Mouse (Mus musculus) midbrain, embryonic 16.5 days (tissue): ENCODE data around the gene Lrrc63. TPM values are rescaled to one million over a fixed set of nuclear protein-coding genes. Genes with fewer than 3 reads are reported as not detected.

Experiments
- ATAC-seq: fragments of 200-750 bp; cut with Nextera tagmentation; 2 replicates; pipeline ENCODE4 v1.8.0; 2017; ENCODE audit warnings: moderate TSS enrichment
- H3K27ac ChIP-seq: fragments of 300-500 bp; sonication (generic); 2 replicates; pipeline ENCODE4 v1.5.1; 2014; ENCODE audit warnings: mild to moderate bottlenecking, low read length, mixed read lengths
- H3K27me3 ChIP-seq: fragments of 300-500 bp; sonication (generic); 2 replicates; pipeline ENCODE4 v1.6.1; 2014; ENCODE audit warnings: low read depth, low read length, mixed read lengths; ENCODE audit not compliant: control insufficient read depth, insufficient read depth
- H3K36me3 ChIP-seq: fragments of 300-500 bp; sonication (generic); 2 replicates; pipeline ENCODE4 v1.6.1; 2014; ENCODE audit warnings: mild to moderate bottlenecking, low read length, moderate library complexity, mixed read lengths; ENCODE audit not compliant: control insufficient read depth, insufficient read depth
- H3K4me1 ChIP-seq: fragments of 300-500 bp; sonication (generic); 2 replicates; pipeline ENCODE4 v1.6.1; 2014; ENCODE audit warnings: mild to moderate bottlenecking, low read length, mixed read lengths; ENCODE audit not compliant: control insufficient read depth, insufficient read depth
- H3K4me2 ChIP-seq: fragments of 300-500 bp; sonication (generic); 2 replicates; pipeline ENCODE4 v1.6.1; 2014; ENCODE audit warnings: mild to moderate bottlenecking, low read length, mixed read lengths
- H3K4me3 ChIP-seq: fragments of 300-500 bp; sonication (generic); 2 replicates; pipeline ENCODE4 v1.5.1; 2014; ENCODE audit warnings: low read depth, mild to moderate bottlenecking, low read length, moderate library complexity, mixed read lengths
- H3K9ac ChIP-seq: fragments of 300-500 bp; sonication (generic); 2 replicates; pipeline ENCODE4 v1.6.1; 2014; ENCODE audit warnings: low read depth, low read length, mixed read lengths
- H3K9me3 ChIP-seq: fragments of 300-500 bp; sonication (generic); replicated peaks from 2 replicates; pipeline ENCODE4 v1.6.1; 2014; ENCODE audit warnings: mild to moderate bottlenecking, low read length, mixed read lengths; ENCODE audit not compliant: control insufficient read depth, poor library complexity, severe bottlenecking
- WGBS: fragments of 180-500 bp; shearing (Covaris S2); extraction: QIAGEN DNeasy Blood & Tissue Kit; methylation state at CpG from one replicate; pipeline ENCODE4 v1.1.7; 2014; 5-methylcytosine and 5-hydroxymethylcytosine counted together
- polyA plus RNA-seq: library from polyadenylated mRNA; unstranded; fragments of >200 nt; fragmentation: Nextera tagmentation; extraction: Ambion mirVana; gene quantifications from 2 replicates; pipeline ENCODE4 v1.2.1, GENCODE M21; 2015

Lrrc63 gene
- polyA plus RNA-seq, 1 experiment from 2014 or later, result not detected

- Histone ChIP-seq H3K36me3 (no peaks in the 10 kb centered on the region), H3K9ac (no peak overlapping the region), H3K4me2 (no peak overlapping the region), H3K9me3 (no peaks in the 10 kb centered on the region), H3K4me3 (no peak overlapping the region), H3K27ac (no peak overlapping the region), H3K27me3 (no peaks in the 10 kb centered on the region), H3K4me1 (no peaks in the 10 kb centered on the region)
- ATAC-seq, result no peak
- WGBS, result 88% methylated on average over 8 of the region's 8 CpGs
Observed at GRCm38 (mm10) chr14:75174296-75174695, 43.6 kb upstream of the Lrrc63 start.

DNA sequence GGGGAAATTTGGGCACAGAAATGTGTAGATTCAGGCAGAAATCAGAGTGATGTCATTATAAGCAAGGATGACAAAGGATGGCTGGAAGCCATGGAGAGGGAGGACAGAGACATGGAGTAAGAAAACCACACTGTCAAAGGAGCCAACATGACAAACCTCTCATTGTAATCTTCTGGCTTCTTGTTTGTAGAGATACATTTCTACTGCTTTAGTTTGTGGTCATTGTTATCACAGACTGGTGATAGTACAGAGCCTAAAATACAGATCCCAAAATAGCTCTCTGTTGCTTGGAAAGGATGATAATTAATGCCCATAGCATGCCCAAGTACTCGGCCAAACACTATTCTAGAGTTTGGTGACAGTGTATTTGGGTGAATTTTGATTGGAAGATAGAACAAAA, 39.9 kb upstream of the Lrrc63 start:
- H3K36me3 ChIP-seq, result no peaks in the 10 kb centered on the region
- H3K4me1 ChIP-seq, result no peaks in the 10 kb centered on the region
- H3K4me3 ChIP-seq, result no peak overlapping the region
- no peak overlapping the region for H3K9ac ChIP-seq
- no peak for ATAC-seq
- H3K27ac ChIP-seq, result no peak overlapping the region
- 72% methylated on average over 1 of the region's 1 CpGs for WGBS
- H3K9me3 ChIP-seq, result no peaks in the 10 kb centered on the region
- H3K27me3 ChIP-seq, result no peaks in the 10 kb centered on the region
- H3K4me2 ChIP-seq, result no peak overlapping the region

DNA sequence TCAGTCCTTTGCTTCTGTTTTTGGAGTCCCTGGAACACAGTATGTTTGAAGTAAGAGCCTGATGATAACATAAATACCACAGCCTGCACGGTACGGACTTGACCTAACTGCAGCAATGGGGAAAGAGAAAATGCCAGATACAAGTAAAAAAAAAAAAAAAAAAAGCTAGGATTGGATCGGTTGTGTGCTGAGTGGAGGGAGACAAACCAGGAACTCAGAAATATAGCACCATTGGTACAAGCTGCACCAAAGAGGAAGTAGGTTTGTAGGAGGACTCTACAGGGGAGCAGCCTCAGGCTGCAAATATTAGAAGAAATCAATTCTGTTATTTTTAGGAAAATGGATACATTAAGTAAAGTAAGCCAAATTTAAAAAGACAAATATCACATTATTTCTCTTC, 37.8 kb upstream of the Lrrc63 start:
- H3K27me3 ChIP-seq, result no peaks in the 10 kb centered on the region
- H3K27ac ChIP-seq, result no peak overlapping the region
- no peak overlapping the region for H3K4me3 ChIP-seq
- H3K9ac ChIP-seq, result no peak overlapping the region
- H3K36me3 ChIP-seq, result no peaks in the 10 kb centered on the region
- H3K9me3 ChIP-seq, result no peaks in the 10 kb centered on the region
- WGBS, result 94% methylated on average over 3 of the region's 3 CpGs
- H3K4me1 ChIP-seq, result no peaks in the 10 kb centered on the region
- no peak for ATAC-seq
- H3K4me2 ChIP-seq, result no peak overlapping the region

DNA sequence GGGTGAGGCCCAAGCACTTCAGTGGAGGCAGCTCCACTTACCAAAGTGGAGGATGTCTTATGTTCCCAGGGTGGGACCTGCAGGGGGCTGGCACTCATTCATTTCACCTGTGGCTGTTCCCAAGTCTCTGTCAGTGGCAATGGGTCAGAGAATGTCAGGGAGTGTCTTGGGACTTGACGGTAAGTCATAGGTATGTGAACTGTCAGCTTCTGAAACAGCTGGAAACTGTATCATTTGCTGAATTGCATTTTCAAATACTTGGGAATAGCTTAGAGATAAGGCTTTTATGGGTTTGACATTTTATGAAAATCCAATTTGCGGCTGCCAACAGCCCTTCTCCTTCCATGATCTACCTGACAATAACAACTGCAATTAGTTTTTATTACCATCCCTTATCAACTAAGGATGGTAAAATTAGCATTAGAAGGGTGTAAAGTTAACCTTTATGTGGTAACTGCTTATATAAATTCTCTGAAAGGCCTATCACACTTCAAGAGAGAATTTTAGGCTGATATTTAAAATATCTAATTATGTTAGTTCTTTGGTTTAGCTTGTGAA, 35.0 kb upstream of the Lrrc63 start:
- no peaks in the 10 kb centered on the region for H3K36me3 ChIP-seq
- H3K27ac ChIP-seq, result no peak overlapping the region
- H3K9me3 ChIP-seq, result no peaks in the 10 kb centered on the region
- H3K4me2 ChIP-seq, result no peak overlapping the region
- H3K9ac ChIP-seq, result no peak overlapping the region
- H3K27me3 ChIP-seq, result no peaks in the 10 kb centered on the region
- 79% methylated on average over 2 of the region's 2 CpGs for WGBS
- no peak overlapping the region for H3K4me3 ChIP-seq
- no peak for ATAC-seq
- no peaks in the 10 kb centered on the region for H3K4me1 ChIP-seq

DNA sequence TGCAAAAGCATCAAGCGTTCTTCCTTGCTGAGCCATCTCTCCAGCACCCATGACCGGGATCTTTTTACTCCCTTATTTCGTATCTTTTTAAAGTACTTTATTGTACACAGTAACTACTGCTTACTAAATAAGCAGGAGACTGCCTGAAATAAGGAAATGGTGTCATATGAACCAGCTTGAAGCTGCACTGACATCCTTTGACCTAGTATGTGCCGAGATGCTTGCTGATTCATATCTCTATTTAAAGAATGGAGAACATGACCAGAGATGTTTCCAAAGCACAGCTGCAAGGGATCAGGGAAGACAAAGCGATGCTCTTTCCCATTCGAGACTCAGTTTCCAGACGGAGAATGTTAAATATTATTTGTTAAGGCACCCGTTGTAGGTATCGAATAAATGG, 33.7 kb upstream of the Lrrc63 start:
- Histone ChIP-seq H3K4me3 (no peak overlapping the region), H3K9me3 (no peaks in the 10 kb centered on the region), H3K4me2 (no peak overlapping the region), H3K36me3 (no peaks in the 10 kb centered on the region), H3K27me3 (no peaks in the 10 kb centered on the region), H3K27ac (no peak overlapping the region), H3K4me1 (no peaks in the 10 kb centered on the region), H3K9ac (no peak overlapping the region)
- no peak for ATAC-seq
- 96% methylated on average over 9 of the region's 9 CpGs for WGBS

DNA sequence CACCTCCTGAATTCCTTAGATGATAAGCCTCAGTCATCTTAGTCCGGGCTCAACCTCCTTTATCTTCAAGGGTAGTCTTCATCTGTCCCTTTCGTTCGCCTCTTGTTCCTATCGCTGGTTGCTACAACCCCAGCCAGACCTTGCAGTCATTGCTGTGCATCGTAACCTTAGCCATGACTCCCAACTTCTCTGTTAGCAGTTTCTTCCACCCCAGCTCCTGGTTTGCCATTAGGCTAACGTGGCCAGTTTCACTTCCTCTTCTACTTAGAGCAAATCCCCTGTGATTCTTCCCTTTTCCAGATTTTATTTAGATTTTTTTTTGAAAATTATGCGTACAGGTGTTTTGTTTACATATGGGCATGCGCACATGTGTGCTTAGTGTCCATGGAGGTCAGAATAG, 33.2 kb upstream of the Lrrc63 start:
- Histone ChIP-seq H3K9me3 (no peaks in the 10 kb centered on the region), H3K4me2 (no peak overlapping the region), H3K4me3 (no peak overlapping the region), H3K36me3 (no peaks in the 10 kb centered on the region), H3K27me3 (no peaks in the 10 kb centered on the region), H3K4me1 (no peaks in the 10 kb centered on the region), H3K27ac (no peak overlapping the region), H3K9ac (no peak overlapping the region)
- 92% methylated on average over 8 of the region's 8 CpGs for WGBS
- no peak for ATAC-seq

DNA sequence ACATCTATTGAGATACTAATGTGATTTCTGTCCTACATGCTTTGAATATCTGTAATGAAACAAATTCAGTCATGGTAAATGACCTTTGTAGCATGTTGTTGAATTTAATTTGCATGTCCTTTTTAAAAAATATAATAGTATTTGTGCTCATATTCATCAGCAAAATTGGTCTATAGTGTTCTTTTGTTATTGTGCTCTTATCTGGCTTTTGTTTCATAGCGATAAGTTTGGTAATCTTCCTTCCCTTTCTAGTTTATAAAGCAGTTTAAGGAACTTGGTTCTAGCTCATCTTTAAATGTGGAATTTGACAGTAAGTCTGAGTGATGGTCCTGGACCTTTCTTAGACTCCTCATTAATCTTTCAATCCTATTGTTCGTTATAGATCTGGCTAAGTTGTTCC, 28.7 kb upstream of the Lrrc63 start:
- ATAC-seq, result no peak
- Histone ChIP-seq H3K27ac (no peak overlapping the region), H3K36me3 (no peaks in the 10 kb centered on the region), H3K9ac (no peak overlapping the region), H3K27me3 (no peaks in the 10 kb centered on the region), H3K9me3 (no peaks in the 10 kb centered on the region), H3K4me3 (no peak overlapping the region), H3K4me1 (no peaks in the 10 kb centered on the region), H3K4me2 (no peak overlapping the region)
- 89% methylated on average over 2 of the region's 2 CpGs for WGBS

- no peak for ATAC-seq
- WGBS, result 84% methylated on average over 8 of the region's 8 CpGs
- Histone ChIP-seq H3K9ac (no peak overlapping the region), H3K27me3 (no peaks in the 10 kb centered on the region), H3K27ac (no peak overlapping the region), H3K9me3 (no peaks in the 10 kb centered on the region), H3K36me3 (no peaks in the 10 kb centered on the region), H3K4me2 (no peak overlapping the region), H3K4me3 (no peak overlapping the region), H3K4me1 (no peaks in the 10 kb centered on the region)
Observed at GRCm38 (mm10) chr14:75154481-75154880, 23.8 kb upstream of the Lrrc63 start.

GRCm38 (mm10) chr14:75151146-75151545, 20.5 kb upstream of the Lrrc63 start:
- ATAC-seq, result no peak
- 81% methylated on average over 3 of the region's 3 CpGs for WGBS
- H3K36me3 ChIP-seq, result no peaks in the 10 kb centered on the region
- H3K9me3 ChIP-seq, result no peaks in the 10 kb centered on the region
- no peak overlapping the region for H3K4me3 ChIP-seq
- H3K4me2 ChIP-seq, result no peak overlapping the region
- no peak overlapping the region for H3K9ac ChIP-seq
- H3K27ac ChIP-seq, result no peak overlapping the region
- no peaks in the 10 kb centered on the region for H3K4me1 ChIP-seq
- H3K27me3 ChIP-seq, result no peaks in the 10 kb centered on the region
